ENCODE assay signal across 8 mouse cellular contexts in the genomic region with DNA sequence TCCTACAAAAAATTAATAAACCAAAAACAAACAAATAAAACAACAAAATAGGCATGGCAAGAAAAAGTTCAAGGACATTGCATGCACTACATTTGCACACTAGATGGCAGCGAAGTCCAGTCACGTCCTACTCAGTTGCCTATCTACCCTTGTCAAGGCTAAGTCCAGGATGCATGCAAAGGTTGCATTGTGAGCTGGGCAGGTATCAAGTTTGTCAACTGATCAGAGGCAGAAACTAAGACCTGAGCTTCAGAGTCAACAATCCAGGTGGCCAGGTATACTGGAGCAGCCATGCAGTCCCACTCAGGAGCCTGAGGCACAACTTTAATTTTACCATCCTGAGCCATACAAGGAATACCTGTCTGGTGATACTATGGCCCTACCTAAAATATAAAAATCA. TPM values are rescaled to one million over a fixed set of nuclear protein-coding genes. Genes with fewer than 3 reads are reported as not detected.
DNase-seq lines count a peak whose midpoint lies in the region; ATAC-seq and TF ChIP-seq lines count a peak whose summit lies in the region.

No protein-coding gene starts in this region.

- no peak for TF ChIP-seq POLR2A in testis, adult 2 months (IDR thresholded peaks at IDR 0.05; ENCODE audit: control insufficient read depth, low read depth, low read length)

- H3K4me3 ChIP-seq in testis, adult 2 months (ENCODE audit: control insufficient read depth, low read depth, low read length): no peak overlapping the region
- no peak overlapping the region for H3K4me3 ChIP-seq in forebrain, embryonic 13.5 days
- H3K4me3 ChIP-seq in liver, embryonic 12.5 days: no peak overlapping the region

- H3K9me3 ChIP-seq in forebrain, embryonic 13.5 days (replicated peaks): no peaks in the 10 kb centered on the region
- H3K9me3 ChIP-seq in liver, embryonic 12.5 days (replicated peaks): no peaks in the 10 kb centered on the region

- no peaks in the 10 kb centered on the region for H3K27me3 ChIP-seq in testis, adult 2 months (ENCODE audit: control insufficient read depth, insufficient read depth, low read length)
- no peaks in the 10 kb centered on the region for H3K27me3 ChIP-seq in forebrain, embryonic 13.5 days
- H3K27me3 ChIP-seq in liver, embryonic 12.5 days (replicated peaks): no peaks in the 10 kb centered on the region

- peak; percentile 52; the same call in 1 of the 2 replicates for TF ChIP-seq CTCF in testis, adult 2 months (IDR thresholded peaks at IDR 0.05; ENCODE audit: control insufficient read depth, insufficient read depth, insufficient replicate concordance, low read depth, low read length)

- H3K4me2 ChIP-seq in forebrain, embryonic 13.5 days: no peak overlapping the region
- H3K4me2 ChIP-seq in liver, embryonic 12.5 days: no peak overlapping the region

- no peak overlapping the region for H3K9ac ChIP-seq in forebrain, embryonic 13.5 days
- peak overlapping the region; percentile 5; the same call in 1 of the 2 replicates for H3K9ac ChIP-seq in liver, embryonic 12.5 days

- H3K4me1 ChIP-seq in testis, adult 2 months (ENCODE audit: control insufficient read depth, insufficient read depth, low read length): peaks cover 2% of the 10 kb centered on the region
- H3K4me1 ChIP-seq in forebrain, embryonic 13.5 days: peaks cover 42% of the 10 kb centered on the region
- H3K4me1 ChIP-seq in liver, embryonic 12.5 days: peaks cover 61% of the 10 kb centered on the region

- WGBS in forebrain, embryonic 13.5 days: 3% methylated on average over 2 of the region's 2 CpGs
- WGBS in liver, embryonic 12.5 days (ENCODE audit: insufficient replicate concordance): 3% methylated on average over 2 of the region's 2 CpGs

- no peak for DNase-seq in testis, postnatal 14 days (ENCODE audit: low spot score)
- peak; percentile 77 for DNase-seq in c-Kit-positive CD71-positive TER-119-negative erythroid progenitor cells, embryonic 14.5 days (ENCODE audit: low read depth)
- peak; percentile 91 for DNase-seq in induced T-regulatory cell, adult 2 months (ENCODE audit: low read depth)
- peak; percentile 57 to 70 for DNase-seq in natural killer cell, adult 2 months (ENCODE audit: low spot score in 2 of 2)
- DNase-seq in ovary, postnatal 14 days (ENCODE audit: low spot score): no peak

- H3K27ac ChIP-seq in testis, adult 2 months (ENCODE audit: control insufficient read depth, insufficient read depth, low read depth, low read length): no peak overlapping the region
- H3K27ac ChIP-seq in forebrain, embryonic 13.5 days: peak overlapping the region; percentile 40; the same call in 1 of the 2 replicates
- H3K27ac ChIP-seq in liver, embryonic 12.5 days: peak overlapping the region; percentile 99

- ATAC-seq in forebrain, embryonic 13.5 days: peak; percentile 52
- peak; percentile 63 for ATAC-seq in liver, embryonic 12.5 days

- peaks cover 2% of the 10 kb centered on the region; the same call in 1 of the 2 replicates for H3K36me3 ChIP-seq in testis, adult 2 months (ENCODE audit: control insufficient read depth, insufficient read depth, low read length)
- H3K36me3 ChIP-seq in forebrain, embryonic 13.5 days (ENCODE audit: poor library complexity, severe bottlenecking): peaks cover 35% of the 10 kb centered on the region
- peaks cover 34% of the 10 kb centered on the region for H3K36me3 ChIP-seq in liver, embryonic 12.5 days

RNA-seq across cellular contexts. Expression of a gene that starts 21.9 kb away (rescaled TPM):
- 43.1 and 46.7 TPM in 2 replicates for polyA plus RNA-seq in testis, adult 2 months (2012; rRNA removed)
- polyA plus RNA-seq in forebrain, embryonic 13.5 days (2015; fragmentation: Nextera tagmentation; extraction: Ambion mirVana): 56.4 and 62.6 TPM in 2 replicates
- polyA plus RNA-seq in liver, embryonic 12.5 days (2016; fragmentation: Nextera tagmentation; extraction: Ambion mirVana): 38.3 and 39.7 TPM in 2 replicates

RNA-seq across cellular contexts. Expression of a gene that starts 52.4 kb away (rescaled TPM):
- polyA plus RNA-seq in testis, adult 2 months (2012; rRNA removed): 7.6 and 8.1 TPM in 2 replicates
- 8.3 and 13.1 TPM in 2 replicates for polyA plus RNA-seq in forebrain, embryonic 13.5 days (2015; fragmentation: Nextera tagmentation; extraction: Ambion mirVana)
- polyA plus RNA-seq in liver, embryonic 12.5 days (2016; fragmentation: Nextera tagmentation; extraction: Ambion mirVana): 3.7 and 3.8 TPM in 2 replicates

Comparison
In these comparisons a context has a peak if more than half of its experiments do, and no peak if none do; other contexts are left out.
1. DNase-seq: peak in c-Kit-positive CD71-positive TER-119-negative erythroid progenitor cells, embryonic 14.5 days (single experiment), induced T-regulatory cell, adult 2 months (single experiment) and natural killer cell, adult 2 months (2 of 2); none in testis, postnatal 14 days (single experiment) and ovary, postnatal 14 days (single experiment).